Mouse (Mus musculus) MN1 (cell line): ENCODE results near the gene C9orf72.
A peak's percentile ranks its signal among the peaks of the same experiment; 100 is the strongest.
"Not testable (repeated sequence)": the region's sequence is repeated elsewhere in the genome, so short reads cannot be mapped to it uniquely, and the experiment has no call there.

Experiments used
- DNase-seq: peaks from one replicate; pipeline ENCODE4 v3.0.0-alpha.2; 2016; ENCODE audit warnings: low spot score

C9orf72 gene

GRCm38 (mm10) chr4:35225734-35226495 lies at the start of gene C9orf72:
Gene C9orf72, minus strand, starts transcription at chr4:35226175.
- DNase-seq, result peak; percentile 94

GRCm38 (mm10) chr4:35259006-35259405 lies 33.0 kb upstream of the C9orf72 start:
- DNase-seq, result no peak

GRCm38 (mm10) chr4:35244023-35244422 lies 18.0 kb upstream of the C9orf72 start:
- DNase-seq, result no peak

GRCm38 (mm10) chr4:35241735-35242134 lies 15.8 kb upstream of the C9orf72 start:
- no peak for DNase-seq

- DNase-seq, result no peak
Measured at GRCm38 (mm10) chr4:35238696-35239095, 12.7 kb upstream of the C9orf72 start.

- DNase-seq, result not testable (repeated sequence)
Measured at GRCm38 (mm10) chr4:35238240-35238639, 12.3 kb upstream of the C9orf72 start.

GRCm38 (mm10) chr4:35236313-35236712 lies 10.3 kb upstream of the C9orf72 start:
- DNase-seq, result no peak

- DNase-seq, result no peak
Measured at GRCm38 (mm10) chr4:35228260-35228659, 2.3 kb upstream of the C9orf72 start.

- no peak for DNase-seq
Measured at GRCm38 (mm10) chr4:35226496-35226992, 569 bp upstream of the C9orf72 start.

- peak; percentile 25 for DNase-seq
Measured at GRCm38 (mm10) chr4:35225141-35225733, 738 bp downstream of the C9orf72 start.

- no peak for DNase-seq
Measured at GRCm38 (mm10) chr4:35224101-35224500, 1.9 kb downstream of the C9orf72 start.

GRCm38 (mm10) chr4:35223376-35223988 lies 2.5 kb downstream of the C9orf72 start:
- DNase-seq, result no peak

- no peak for DNase-seq
Measured at GRCm38 (mm10) chr4:35221903-35222302, 4.1 kb downstream of the C9orf72 start.

- no peak for DNase-seq
Measured at GRCm38 (mm10) chr4:35221131-35221530, 4.8 kb downstream of the C9orf72 start.

- DNase-seq, result no peak
Measured at GRCm38 (mm10) chr4:35220108-35220731, 5.8 kb downstream of the C9orf72 start.

GRCm38 (mm10) chr4:35204659-35205058 lies 21.3 kb downstream of the C9orf72 start:
- DNase-seq, result no peak

GRCm38 (mm10) chr4:35203724-35204123 lies 22.3 kb downstream of the C9orf72 start:
- DNase-seq, result no peak

GRCm38 (mm10) chr4:35201700-35202099 lies 24.3 kb downstream of the C9orf72 start:
- DNase-seq, result no peak

- DNase-seq, result peak; percentile 7
Measured at GRCm38 (mm10) chr4:35192725-35193124, 33.2 kb downstream of the C9orf72 start.

- no peak for DNase-seq
Measured at GRCm38 (mm10) chr4:35189794-35190193, 36.2 kb downstream of the C9orf72 start.

- no peak for DNase-seq
Measured at GRCm38 (mm10) chr4:35187617-35188326, 38.2 kb downstream of the C9orf72 start.
